9 mouse cellular contexts compared by ENCODE assay signal in the genomic region with DNA sequence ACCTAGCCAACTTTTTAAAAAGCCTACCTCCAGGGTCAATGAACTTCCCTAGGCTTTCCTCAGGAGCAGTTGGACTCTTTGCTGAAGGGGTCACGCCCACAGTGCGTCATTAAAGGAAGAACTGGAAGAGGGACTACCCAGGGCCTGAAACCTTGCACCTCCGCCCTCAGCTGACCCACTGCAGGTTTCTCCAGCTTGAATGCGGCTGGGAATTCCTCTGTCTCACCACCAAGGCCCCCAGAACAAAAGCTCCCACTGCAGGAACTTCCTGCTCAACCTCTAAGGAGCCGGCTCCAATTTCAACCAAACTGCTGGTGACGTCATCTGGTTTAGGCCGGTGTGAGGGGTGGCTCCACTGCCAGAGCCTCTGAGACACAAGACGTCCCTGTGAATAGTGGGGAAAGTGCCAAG. TPM values are rescaled to one million over a fixed set of nuclear protein-coding genes. Genes with fewer than 3 reads are reported as not detected.
DNase-seq lines count a peak whose midpoint lies in the region; ATAC-seq and TF ChIP-seq lines count a peak whose summit lies in the region.
"Had no signal": no experiment of that assay in that cellular context is flagged by ENCODE, and none has a peak within 500 bp of the region (broad histone marks: within the 10 kb centered on the region; RNA-seq: fewer than 3 reads in every experiment).

No protein-coding gene starts in this region.

- no peaks in the 10 kb centered on the region for H3K36me3 ChIP-seq in limb, embryonic 14.5 days (ENCODE audit: control insufficient read depth, insufficient read depth, low read length)

- peak; percentile 74; the same call in 1 of the 2 replicates for ATAC-seq in limb, embryonic 14.5 days (ENCODE audit: low FRiP score, low read depth)

- H3K9me3 ChIP-seq in limb, embryonic 14.5 days (ENCODE audit: control insufficient read depth, low read length): no peaks in the 10 kb centered on the region

- H3K9ac ChIP-seq in limb, embryonic 14.5 days (ENCODE audit: low read depth, low read length, severe bottlenecking): no peak overlapping the region

- H3K27me3 ChIP-seq in limb, embryonic 14.5 days (ENCODE audit: control insufficient read depth, insufficient read depth, low read length): no peaks in the 10 kb centered on the region

- H3K4me3 ChIP-seq in limb, embryonic 14.5 days (replicated peaks; ENCODE audit: low read length): no peak overlapping the region
- H3K4me3 ChIP-seq: erythroblast, embryonic 14.5 days had no signal

- 0 out of 2 replicates have a peak overlapping the region, but pooled peaks have one; percentile 10 for H3K4me2 ChIP-seq in limb, embryonic 14.5 days (replicated peaks; ENCODE audit: low read depth, low read length, severe bottlenecking)

- H3K27ac ChIP-seq in limb, embryonic 14.5 days (replicated peaks; ENCODE audit: low read depth, low read length): 0 out of 2 replicates have a peak overlapping the region, but pooled peaks have one; percentile 40

- peak; percentile 44 for DNase-seq in adrenal gland, postnatal 14 days
- DNase-seq in adrenal gland, postnatal 25 days: no peak
- DNase-seq in Muller cell, postnatal 12 days (ENCODE audit: inconsistent ontology term): peak; percentile 95
- peak; percentile 25 for DNase-seq in heart, postnatal 4 days
- peak; percentile 71 for DNase-seq in limb, embryonic 14.5 days (ENCODE audit: low spot score)
- DNase-seq in thymus, postnatal 10 days (ENCODE audit: low spot score in 2 of 2): no peak
- DNase-seq in cerebellum, postnatal 36 days: no peak
- no peak for DNase-seq in gastrocnemius, adult 18-20 months (ENCODE audit: low spot score)

- 2% methylated on average over 8 of the region's 8 CpGs for WGBS in limb, embryonic 14.5 days

- peaks cover 13% of the 10 kb centered on the region for H3K4me1 ChIP-seq in limb, embryonic 14.5 days (ENCODE audit: control insufficient read depth, insufficient read depth, low read length)

- TF ChIP-seq POLR2A in limb, embryonic 14.5 days (IDR thresholded peaks at IDR 0.05; ENCODE audit: borderline replicate concordance, extremely low read depth, insufficient read depth, insufficient read length): no peak

RNA-seq across cellular contexts. Expression of a gene that starts 45.4 kb away (rescaled TPM):
- 26.5 and 32.9 TPM in 2 replicates for total RNA-seq in adrenal gland, postnatal 14 days (2021)
- total RNA-seq in adrenal gland, postnatal 25 days (2021): 36.2 and 46.0 TPM in 2 replicates
- total RNA-seq in heart, postnatal 4 days (2021): 10 to 100 TPM; 20.7 to 20.9 TPM
- polyA plus RNA-seq in limb, embryonic 14.5 days (2012; rRNA removed): 50.9 and 72.1 TPM in 2 replicates
- polyA plus RNA-seq in limb, embryonic 14.5 days (2014; fragmentation: Nextera tagmentation; extraction: Ambion mirVana): 25.1 and 28.0 TPM in 2 replicates
- 10 to 100 TPM; 56.8 to 76.4 TPM for total RNA-seq in gastrocnemius, adult 18-20 months (2021)

Comparison
In these comparisons a context has a peak if more than half of its experiments do, and no peak if none do; other contexts are left out.
1. DNase-seq: peak in adrenal gland, postnatal 14 days (single experiment), Muller cell, postnatal 12 days (single experiment), heart, postnatal 4 days (single experiment) and limb, embryonic 14.5 days (single experiment); none in adrenal gland, postnatal 25 days (single experiment), thymus, postnatal 10 days (0 of 2), cerebellum, postnatal 36 days (0 of 2) and gastrocnemius, adult 18-20 months (single experiment).